Mouse (Mus musculus) heart, embryonic 14.5 days (tissue): ENCODE measurements around the gene Megf8. TPM values are rescaled to one million over a fixed set of nuclear protein-coding genes. Genes with fewer than 3 reads are reported as not detected.

ENCODE experiments used
- ATAC-seq: fragments of 200-750 bp; cut with Nextera tagmentation; 2 replicates; pipeline ENCODE4 v1.8.0; 2017; ENCODE audit warnings: low read depth, moderate TSS enrichment; ENCODE audit not compliant: insufficient number of reproducible peaks, insufficient read depth, low FRiP score
- H3K27ac ChIP-seq, 2 experiments: fragments of 200-500 bp in 1 of 2; fragments of 300-500 bp in 1 of 2; sonication (generic) in 1 of 2; replicated peaks in 1 of 2; 2 replicates each; pipeline ENCODE4 v1.5.1; 2012 to 2014; ENCODE audit warnings: low read depth in 2 of 2, low read length in 2 of 2, control low read depth in 1 of 2, mild to moderate bottlenecking in 1 of 2, mixed read lengths in 1 of 2; ENCODE audit not compliant: control insufficient read depth in 1 of 2, insufficient read depth in 1 of 2
- H3K27me3 ChIP-seq: fragments of 300-500 bp; sonication (generic); 2 replicates; pipeline ENCODE4 v1.6.1; 2014; ENCODE audit warnings: mild to moderate bottlenecking, low read length, control low read depth; ENCODE audit not compliant: control insufficient read depth, insufficient read depth
- H3K36me3 ChIP-seq: fragments of 300-500 bp; sonication (generic); 2 replicates; pipeline ENCODE4 v1.6.1; 2014; ENCODE audit warnings: mild to moderate bottlenecking, control low read depth, low read length, mixed read lengths; ENCODE audit not compliant: control insufficient read depth, insufficient read depth
- H3K4me1 ChIP-seq, 2 experiments: fragments of 200-500 bp in 1 of 2; fragments of 300-500 bp in 1 of 2; sonication (generic) in 1 of 2; 2 replicates each; pipeline ENCODE4 v1.6.1; 2012 to 2014; ENCODE audit warnings: low read length in 2 of 2, control low read depth in 1 of 2, mixed read lengths in 1 of 2; ENCODE audit not compliant: control insufficient read depth in 2 of 2, insufficient read depth in 2 of 2
- H3K4me2 ChIP-seq: fragments of 300-500 bp; sonication (generic); 2 replicates; pipeline ENCODE4 v1.6.1; 2014; ENCODE audit warnings: mild to moderate bottlenecking, low read length
- H3K4me3 ChIP-seq, 2 experiments: fragments of 200-500 bp in 1 of 2; fragments of 300-500 bp in 1 of 2; sonication (generic) in 1 of 2; 2 replicates each; pipeline ENCODE4 v1.5.1; 2012 to 2014; ENCODE audit warnings: low read length in 2 of 2, mild to moderate bottlenecking in 2 of 2, control low read depth in 1 of 2, low read depth in 1 of 2, moderate library complexity in 1 of 2; ENCODE audit not compliant: control insufficient read depth in 1 of 2, insufficient read depth in 1 of 2
- H3K9ac ChIP-seq: fragments of 300-500 bp; sonication (generic); 2 replicates; pipeline ENCODE4 v1.6.1; 2014; ENCODE audit warnings: mild to moderate bottlenecking, low read length
- H3K9me3 ChIP-seq: fragments of 300-500 bp; sonication (generic); 2 replicates; pipeline ENCODE4 v1.6.1; 2016; ENCODE audit warnings: low read length, control low read depth; ENCODE audit not compliant: control insufficient read depth
- WGBS: fragments of 180-500 bp; shearing (Covaris S2); extraction: QIAGEN DNeasy Blood & Tissue Kit; methylation state at CpG from one replicate; pipeline ENCODE4 v1.1.7; 2014; 5-methylcytosine and 5-hydroxymethylcytosine counted together
- polyA plus RNA-seq: library from polyadenylated mRNA; unstranded; fragments of >200 nt; fragmentation: Nextera tagmentation; extraction: Ambion mirVana; gene quantifications from 2 replicates; pipeline ENCODE4 v1.2.1, GENCODE M21; 2014

The Megf8 gene
- polyA plus RNA-seq, 1 experiment from 2014 or later = 7.9 TPM

GRCm38 (mm10) chr7:25402671-25403101, 85.7 kb downstream of the Megf8 start:
- WGBS = 2% methylated on average over 2 of the region's 2 CpGs

GRCm38 (mm10) chr7:25406468-25406867, 89.5 kb downstream of the Megf8 start:
- WGBS = 83% methylated on average over 7 of the region's 7 CpGs

More at GRCm38 (mm10) chr7:25402671-25403101, 85.7 kb downstream of the Megf8 start:
- Histone ChIP-seq H3K9ac (no peak overlapping the region), H3K27ac (no peak overlapping the region), H3K27me3 (no peaks in the 10 kb centered on the region), H3K36me3 (no peaks in the 10 kb centered on the region), H3K4me1 (peaks cover 0 to 4% of the 10 kb centered on the region in 2 experiments; a peak in 2 of 4 replicates), H3K4me2 (no peak overlapping the region), H3K4me3 (no peak overlapping the region), H3K9me3 (no peaks in the 10 kb centered on the region)
- no peak for ATAC-seq

GRCm38 (mm10) chr7:25409114-25409760, 92.3 kb downstream of the Megf8 start:
- no peak for ATAC-seq
- H3K4me1 ChIP-seq = no peaks in the 10 kb centered on the region
- no peaks in the 10 kb centered on the region for H3K27me3 ChIP-seq
- no peaks in the 10 kb centered on the region for H3K9me3 ChIP-seq
- no peak overlapping the region for H3K27ac ChIP-seq
- no peaks in the 10 kb centered on the region for H3K36me3 ChIP-seq
- H3K4me2 ChIP-seq = no peak overlapping the region
- WGBS = 40% methylated on average over 4 of the region's 4 CpGs
- no peak overlapping the region for H3K9ac ChIP-seq
- H3K4me3 ChIP-seq = no peak overlapping the region

More at GRCm38 (mm10) chr7:25406468-25406867, 89.5 kb downstream of the Megf8 start:
- Histone ChIP-seq H3K27ac (no peak overlapping the region), H3K9me3 (no peaks in the 10 kb centered on the region), H3K27me3 (no peaks in the 10 kb centered on the region), H3K4me2 (no peak overlapping the region), H3K36me3 (no peaks in the 10 kb centered on the region), H3K4me1 (peaks cover 0 to 4% of the 10 kb centered on the region in 2 experiments; a peak in 2 of 4 replicates), H3K4me3 (no peak overlapping the region), H3K9ac (no peak overlapping the region)
- ATAC-seq = no peak

- ATAC-seq = no peak
- Histone ChIP-seq H3K4me1 (no peaks in the 10 kb centered on the region), H3K27ac (no peak overlapping the region), H3K9ac (no peak overlapping the region), H3K9me3 (no peaks in the 10 kb centered on the region), H3K36me3 (no peaks in the 10 kb centered on the region), H3K27me3 (no peaks in the 10 kb centered on the region), H3K4me2 (no peak overlapping the region), H3K4me3 (no peak overlapping the region)
- WGBS = 72% methylated on average over 1 of the region's 1 CpGs
Measured at GRCm38 (mm10) chr7:25410969-25411615, 94.1 kb downstream of the Megf8 start.

GRCm38 (mm10) chr7:25411861-25412260, 94.9 kb downstream of the Megf8 start:
- ATAC-seq = no peak
- Histone ChIP-seq H3K9ac (no peak overlapping the region), H3K4me3 (no peak overlapping the region), H3K27ac (no peak overlapping the region), H3K4me1 (no peaks in the 10 kb centered on the region), H3K27me3 (no peaks in the 10 kb centered on the region), H3K9me3 (no peaks in the 10 kb centered on the region), H3K36me3 (no peaks in the 10 kb centered on the region), H3K4me2 (no peak overlapping the region)
- 74% methylated on average over 3 of the region's 3 CpGs for WGBS

- 41% methylated on average over 7 of the region's 7 CpGs for WGBS
- H3K9me3 ChIP-seq = no peaks in the 10 kb centered on the region
- H3K4me2 ChIP-seq = no peak within 1 kb of the TSS
- ATAC-seq = no peak
- H3K27me3 ChIP-seq = no peaks in the 10 kb centered on the region
- H3K27ac ChIP-seq = no peak within 1 kb of the TSS
- no peaks in the 10 kb centered on the region for H3K4me1 ChIP-seq
- no peak within 1 kb of the TSS for H3K9ac ChIP-seq
- H3K36me3 ChIP-seq = no peaks in the 10 kb centered on the region
- no peak within 1 kb of the TSS for H3K4me3 ChIP-seq
Measured at GRCm38 (mm10) chr7:25412833-25413441, 96.0 kb downstream of the Megf8 start, which contains the start of gene Cxcl17. Gene Cxcl17, minus strand, starts transcription at chr7:25412886.
